Mouse (Mus musculus): ENCODE measurements around the gene Tmem39b. TPM values are rescaled to one million over a fixed set of nuclear protein-coding genes. Genes with fewer than 3 reads are reported as not detected.

The Tmem39b gene
- polyA plus RNA-seq, 1 experiment from 2014 or later = 12.7 TPM

GRCm38 (mm10) chr4:129662255-129662813 is 34.3 kb downstream of the Tmem39b start:
- H3K27ac ChIP-seq (ENCODE audit: low read depth, low read length) = no peak overlapping the region
- peaks cover 7% of the 10 kb centered on the region for H3K36me3 ChIP-seq (ENCODE audit: control insufficient read depth, insufficient read depth, low read length)
- no peak overlapping the region for H3K4me2 ChIP-seq (ENCODE audit: low read length)
- no peaks in the 10 kb centered on the region for H3K4me1 ChIP-seq (ENCODE audit: control insufficient read depth, insufficient read depth, low read depth, low read length)
- no peaks in the 10 kb centered on the region for H3K9me3 ChIP-seq (ENCODE audit: control insufficient read depth, low read length)
- no peaks in the 10 kb centered on the region for H3K27me3 ChIP-seq (replicated peaks; ENCODE audit: control insufficient read depth, insufficient read depth, low read length)
- 92% methylated on average over 3 of the region's 3 CpGs for WGBS
- ATAC-seq = no peak
- H3K9ac ChIP-seq (ENCODE audit: low read depth, low read length) = no peak overlapping the region
- H3K4me3 ChIP-seq (ENCODE audit: low read length) = no peak overlapping the region

- H3K4me2 ChIP-seq (ENCODE audit: low read length) = no peak overlapping the region
- 91% methylated on average over 3 of the region's 3 CpGs for WGBS
- no peaks in the 10 kb centered on the region for H3K4me1 ChIP-seq (ENCODE audit: control insufficient read depth, insufficient read depth, low read depth, low read length)
- no peaks in the 10 kb centered on the region for H3K9me3 ChIP-seq (ENCODE audit: control insufficient read depth, low read length)
- no peak overlapping the region for H3K27ac ChIP-seq (ENCODE audit: low read depth, low read length)
- peaks cover 10% of the 10 kb centered on the region for H3K36me3 ChIP-seq (ENCODE audit: control insufficient read depth, insufficient read depth, low read length)
- no peak for ATAC-seq
- H3K27me3 ChIP-seq (replicated peaks; ENCODE audit: control insufficient read depth, insufficient read depth, low read length) = no peaks in the 10 kb centered on the region
- H3K9ac ChIP-seq (ENCODE audit: low read depth, low read length) = no peak overlapping the region
- no peak overlapping the region for H3K4me3 ChIP-seq (ENCODE audit: low read length)
These were observed 35.1 kb downstream of the Tmem39b start for GRCm38 (mm10) chr4:129661584-129661983.

GRCm38 (mm10) chr4:129654770-129655169 is 41.9 kb downstream of the Tmem39b start:
- Histone ChIP-seq H3K9me3 (ENCODE audit: control insufficient read depth, low read length) (no peaks in the 10 kb centered on the region), H3K27me3 (replicated peaks; ENCODE audit: control insufficient read depth, insufficient read depth, low read length) (no peaks in the 10 kb centered on the region), H3K9ac (ENCODE audit: low read depth, low read length) (no peak overlapping the region), H3K36me3 (ENCODE audit: control insufficient read depth, insufficient read depth, low read length) (peaks cover 50% of the 10 kb centered on the region), H3K4me2 (ENCODE audit: low read length) (no peak overlapping the region), H3K27ac (ENCODE audit: low read depth, low read length) (no peak overlapping the region), H3K4me3 (ENCODE audit: low read length) (no peak overlapping the region), H3K4me1 (ENCODE audit: control insufficient read depth, insufficient read depth, low read depth, low read length) (no peaks in the 10 kb centered on the region)
- ATAC-seq = no peak
- WGBS = 94% methylated on average over 14 of the region's 14 CpGs

- Histone ChIP-seq H3K9ac (ENCODE audit: low read depth, low read length) (no peak overlapping the region), H3K4me2 (ENCODE audit: low read length) (no peak overlapping the region), H3K9me3 (ENCODE audit: control insufficient read depth, low read length) (no peaks in the 10 kb centered on the region), H3K4me3 (ENCODE audit: low read length) (no peak overlapping the region), H3K4me1 (ENCODE audit: control insufficient read depth, insufficient read depth, low read depth, low read length) (no peaks in the 10 kb centered on the region), H3K27me3 (replicated peaks; ENCODE audit: control insufficient read depth, insufficient read depth, low read length) (no peaks in the 10 kb centered on the region), H3K27ac (ENCODE audit: low read depth, low read length) (no peak overlapping the region), H3K36me3 (ENCODE audit: control insufficient read depth, insufficient read depth, low read length) (peaks cover 60% of the 10 kb centered on the region)
- no peak for ATAC-seq
- 96% methylated on average over 8 of the region's 8 CpGs for WGBS
These were observed 46.3 kb downstream of the Tmem39b start for GRCm38 (mm10) chr4:129650359-129650758.

GRCm38 (mm10) chr4:129648656-129649055 is 48.0 kb downstream of the Tmem39b start:
- WGBS = 90% methylated on average over 1 of the region's 1 CpGs
- no peak for ATAC-seq
- Histone ChIP-seq H3K9me3 (ENCODE audit: control insufficient read depth, low read length) (no peaks in the 10 kb centered on the region), H3K9ac (ENCODE audit: low read depth, low read length) (no peak overlapping the region), H3K4me3 (ENCODE audit: low read length) (no peak overlapping the region), H3K4me2 (ENCODE audit: low read length) (no peak overlapping the region), H3K4me1 (ENCODE audit: control insufficient read depth, insufficient read depth, low read depth, low read length) (no peaks in the 10 kb centered on the region), H3K27me3 (replicated peaks; ENCODE audit: control insufficient read depth, insufficient read depth, low read length) (no peaks in the 10 kb centered on the region), H3K36me3 (ENCODE audit: control insufficient read depth, insufficient read depth, low read length) (peaks cover 44% of the 10 kb centered on the region), H3K27ac (ENCODE audit: low read depth, low read length) (no peak overlapping the region)

GRCm38 (mm10) chr4:129645204-129645603 is 51.4 kb downstream of the Tmem39b start:
- Histone ChIP-seq H3K4me2 (ENCODE audit: low read length) (no peak overlapping the region), H3K4me1 (ENCODE audit: control insufficient read depth, insufficient read depth, low read depth, low read length) (peaks cover 3% of the 10 kb centered on the region), H3K9ac (ENCODE audit: low read depth, low read length) (no peak overlapping the region), H3K4me3 (ENCODE audit: low read length) (no peak overlapping the region), H3K9me3 (ENCODE audit: control insufficient read depth, low read length) (no peaks in the 10 kb centered on the region), H3K27me3 (replicated peaks; ENCODE audit: control insufficient read depth, insufficient read depth, low read length) (no peaks in the 10 kb centered on the region), H3K27ac (ENCODE audit: low read depth, low read length) (no peak overlapping the region), H3K36me3 (ENCODE audit: control insufficient read depth, insufficient read depth, low read length) (peaks cover 25% of the 10 kb centered on the region)
- no peak for ATAC-seq
- WGBS = 88% methylated on average over 6 of the region's 6 CpGs

GRCm38 (mm10) chr4:129641756-129642155 is 54.9 kb downstream of the Tmem39b start:
- H3K4me1 ChIP-seq (ENCODE audit: control insufficient read depth, insufficient read depth, low read depth, low read length) = peaks cover 22% of the 10 kb centered on the region
- no peak for ATAC-seq
- H3K9me3 ChIP-seq (ENCODE audit: control insufficient read depth, low read length) = no peaks in the 10 kb centered on the region
- no peak overlapping the region for H3K9ac ChIP-seq (ENCODE audit: low read depth, low read length)
- H3K4me2 ChIP-seq (ENCODE audit: low read length) = peak overlapping the region; percentile 46; the same call in 1 of the 2 replicates
- no peaks in the 10 kb centered on the region for H3K27me3 ChIP-seq (replicated peaks; ENCODE audit: control insufficient read depth, insufficient read depth, low read length)
- H3K36me3 ChIP-seq (ENCODE audit: control insufficient read depth, insufficient read depth, low read length) = peaks cover 10% of the 10 kb centered on the region
- H3K4me3 ChIP-seq (ENCODE audit: low read length) = no peak overlapping the region
- H3K27ac ChIP-seq (ENCODE audit: low read depth, low read length) = no peak overlapping the region
- 42% methylated on average over 5 of the region's 5 CpGs for WGBS

- WGBS = under 1% methylated on average over 42 of the region's 60 CpGs
- Histone ChIP-seq H3K4me1 (ENCODE audit: control insufficient read depth, insufficient read depth, low read depth, low read length) (peaks cover 22% of the 10 kb centered on the region), H3K4me2 (ENCODE audit: low read length) (peak within 1 kb of the TSS; percentile 93), H3K36me3 (ENCODE audit: control insufficient read depth, insufficient read depth, low read length) (peaks cover 19% of the 10 kb centered on the region), H3K9me3 (ENCODE audit: control insufficient read depth, low read length) (no peaks in the 10 kb centered on the region), H3K4me3 (ENCODE audit: low read length) (peak within 1 kb of the TSS; percentile 69), H3K27me3 (replicated peaks; ENCODE audit: control insufficient read depth, insufficient read depth, low read length) (no peaks in the 10 kb centered on the region), H3K9ac (ENCODE audit: low read depth, low read length) (peak within 1 kb of the TSS; percentile 78), H3K27ac (ENCODE audit: low read depth, low read length) (peak within 1 kb of the TSS; percentile 97)
- ATAC-seq = peak; percentile 96
These were observed 55.8 kb downstream of the Tmem39b start, which contains the start of gene Txlna for GRCm38 (mm10) chr4:129640638-129641467. Gene Txlna (minus strand): TSS chr4:129641065.

- Histone ChIP-seq H3K4me2 (ENCODE audit: low read length) (peak overlapping the region; percentile 93), H3K27ac (ENCODE audit: low read depth, low read length) (peak overlapping the region; percentile 97), H3K9ac (ENCODE audit: low read depth, low read length) (peak overlapping the region; percentile 78), H3K9me3 (ENCODE audit: control insufficient read depth, low read length) (no peaks in the 10 kb centered on the region), H3K36me3 (ENCODE audit: control insufficient read depth, insufficient read depth, low read length) (peaks cover 22% of the 10 kb centered on the region), H3K4me3 (ENCODE audit: low read length) (peak overlapping the region; percentile 69), H3K27me3 (replicated peaks; ENCODE audit: control insufficient read depth, insufficient read depth, low read length) (no peaks in the 10 kb centered on the region), H3K4me1 (ENCODE audit: control insufficient read depth, insufficient read depth, low read depth, low read length) (peaks cover 22% of the 10 kb centered on the region)
- 2% methylated on average over 17 of the region's 17 CpGs for WGBS
- ATAC-seq = no peak
These were observed 56.5 kb downstream of the Tmem39b start for GRCm38 (mm10) chr4:129640101-129640637.
